Mouse (Mus musculus) heart, postnatal 14 days (tissue): ENCODE data around the gene Serpinb6b. TPM values are rescaled to one million over a fixed set of nuclear protein-coding genes. Genes with fewer than 3 reads are reported as not detected.

Experiments
- DNase-seq, 2 experiments: peaks; one replicate each; pipeline ENCODE4 v3.0.0; 2021 to 2022
- intact Hi-C: fragments of 180-260 bp; cut with DNase I; formaldehyde crosslinking; loops from one replicate; pipeline ENCODE4 v1.15.1; 2025
- total RNA-seq, 2 experiments: library from RNA; stranded (reverse); gene quantifications; 2 replicates each; pipeline ENCODE4 v1.2.3; 2021

The Serpinb6b gene
- total RNA-seq, 2 experiments from 2014 or later: 24.9 to 27.8 TPM

GRCm38 (mm10) chr13:33026427-33027057 lies 61.5 kb downstream of the Serpinb6b start:
- DNase-seq: no peak
- intact Hi-C loops: no loop called here

- no peak for DNase-seq
- intact Hi-C loops: no loop called here
Observed at GRCm38 (mm10) chr13:33027244-33027643, 62.2 kb downstream of the Serpinb6b start, which contains the start of gene Serpinb9b. Gene Serpinb9b, plus strand, starts transcription at chr13:33027416.

- intact Hi-C loops: no loop called here
- no peak for DNase-seq
Observed at GRCm38 (mm10) chr13:33028146-33028545, 63.1 kb downstream of the Serpinb6b start.

- intact Hi-C loops: no loop called here
- no peak for DNase-seq
Observed at GRCm38 (mm10) chr13:33028550-33028949, 63.5 kb downstream of the Serpinb6b start.

Other genes starting within 250 kb of the Serpinb6b start
- 100 to 1,000 TPM; 173 to 219 TPM for gene Mylk4, start 181.3 kb upstream of the Serpinb6b start, total RNA-seq
- gene Wrnip1, start 163.2 kb upstream of the Serpinb6b start, total RNA-seq: 10 to 100 TPM; 24.3 to 27.8 TPM
- gene D930007J09Rik, start 162.4 kb upstream of the Serpinb6b start, total RNA-seq: under 1 TPM in 1 of 2 experiments, not detected in 1; 0.86 TPM
- 1 to 10 TPM; 7.4 to 8.4 TPM for gene Serpinb1a, start 114.0 kb upstream of the Serpinb6b start, total RNA-seq
- gene Serpinb1c, start 67.0 kb upstream of the Serpinb6b start, total RNA-seq: under 1 TPM; 0.45 to 0.95 TPM
- gene Serpinb9, start 38.0 kb downstream of the Serpinb6b start, total RNA-seq: 1 to 10 TPM; 7.8 to 8.6 TPM
- gene Serpinb9b, start 62.2 kb downstream of the Serpinb6b start, total RNA-seq: under 1 TPM; 0.12 to 0.41 TPM
- not detected for gene Serpinb1b, start 113.4 kb downstream of the Serpinb6b start, total RNA-seq
- not detected for gene Serpinb9c, start 194.5 kb downstream of the Serpinb6b start, total RNA-seq
- not detected for gene Serpinb9d, start 227.8 kb downstream of the Serpinb6b start, total RNA-seq